Mouse (Mus musculus) WW6 (cell line): Measurements from ENCODE around the gene Fam111a.

Experiments used
- DNase-seq: peaks from one replicate; pipeline ENCODE4 v3.0.0-alpha.2; 2013; ENCODE audit warnings: low read depth, low spot score

The Fam111a gene

GRCm38 (mm10) chr19:12558219-12558618, 12.7 kb downstream of the Fam111a start:
- no peak for DNase-seq

- no peak for DNase-seq
Observed at GRCm38 (mm10) chr19:12564197-12564596, 18.7 kb downstream of the Fam111a start.

- DNase-seq, result no peak
Observed at GRCm38 (mm10) chr19:12567011-12567410, 21.5 kb downstream of the Fam111a start.

GRCm38 (mm10) chr19:12570866-12571265, 25.3 kb downstream of the Fam111a start:
- no peak for DNase-seq

- DNase-seq, result no peak
Observed at GRCm38 (mm10) chr19:12571687-12572086, 26.1 kb downstream of the Fam111a start.

GRCm38 (mm10) chr19:12572614-12573265, 27.2 kb downstream of the Fam111a start:
- no peak for DNase-seq

GRCm38 (mm10) chr19:12573266-12574011, 27.9 kb downstream of the Fam111a start:
- no peak for DNase-seq

- DNase-seq, result no peak
Observed at GRCm38 (mm10) chr19:12574012-12574407, 28.5 kb downstream of the Fam111a start.

GRCm38 (mm10) chr19:12575107-12575506, 29.6 kb downstream of the Fam111a start:
- DNase-seq, result no peak

GRCm38 (mm10) chr19:12575514-12575913, 30.0 kb downstream of the Fam111a start:
- DNase-seq, result no peak

GRCm38 (mm10) chr19:12576639-12577038, 31.1 kb downstream of the Fam111a start:
- no peak for DNase-seq

GRCm38 (mm10) chr19:12585310-12585709, 39.8 kb downstream of the Fam111a start:
- no peak for DNase-seq

- DNase-seq, result no peak
Observed at GRCm38 (mm10) chr19:12591908-12592307, 46.4 kb downstream of the Fam111a start.

- no peak for DNase-seq
Observed at GRCm38 (mm10) chr19:12595135-12595529, 49.6 kb downstream of the Fam111a start.

GRCm38 (mm10) chr19:12595530-12596289, 50.2 kb downstream of the Fam111a start:
- no peak for DNase-seq

- no peak for DNase-seq
Observed at GRCm38 (mm10) chr19:12596290-12597072, 50.9 kb downstream of the Fam111a start.

- DNase-seq, result no peak
Observed at GRCm38 (mm10) chr19:12597073-12597405, 51.5 kb downstream of the Fam111a start.

GRCm38 (mm10) chr19:12598674-12599073, 53.1 kb downstream of the Fam111a start:
- DNase-seq, result no peak

GRCm38 (mm10) chr19:12599674-12600073, 54.1 kb downstream of the Fam111a start, which contains the start of gene Gm4952:
Gm4952 (plus strand) TSS chr19:12599974.
- DNase-seq, result no peak

- no peak for DNase-seq
Observed at GRCm38 (mm10) chr19:12600684-12601480, 55.3 kb downstream of the Fam111a start.

- DNase-seq, result no peak
Observed at GRCm38 (mm10) chr19:12608336-12608735, 62.8 kb downstream of the Fam111a start.
